Mouse (Mus musculus) Patski (cell line): ENCODE measurements around the gene Vamp5. TPM values are rescaled to one million over a fixed set of nuclear protein-coding genes. Genes with fewer than 3 reads are reported as not detected.
A peak's percentile ranks its signal among the peaks of the same experiment; 100 is the strongest.

Source experiments
- ATAC-seq: fragments of 100-300 bp; one replicate; pipeline ENCODE4 v1.8.0; 2021
- CTCF ChIA-PET: fragments of 350-600 bp; sonication (Branson Sonifier 250); formaldehyde crosslinking; loops from one replicate; lab custom pipeline; 2022; ENCODE audit warnings: inconsistent platforms; lab: Charles Lee
- POLR2A ChIA-PET: fragments of 350-600 bp; sonication (Branson Sonifier 250); formaldehyde crosslinking; loops from one replicate; lab custom pipeline; 2022; ENCODE audit warnings: antibody characterized with exemption, inconsistent platforms; lab: Charles Lee
- DNase-seq: peaks from one replicate; pipeline ENCODE4 v3.0.0-alpha.2; 2011; ENCODE audit warnings: low read depth, low spot score
- H3K27me3 ChIP-seq: fragments of 371-371 bp; one replicate; pipeline ENCODE4 v1.5.1; 2021
- CTCF ChIP-seq: fragments of 100-300 bp; IDR thresholded peaks from one replicate; pipeline ENCODE4 v1.5.1; 2021
- in situ Hi-C: fragments of 300-500 bp; cut with MboI; formaldehyde crosslinking; loops from 3 replicates; pipeline ENCODE4 v1.11.1; 2018; ENCODE audit warnings: low pct_unique_long_range_greater_than_20kb, mixed read lengths
- polyA plus RNA-seq: library from polyadenylated mRNA; unstranded; gene quantifications from one replicate; pipeline ENCODE4 v1.2.3, GENCODE M21; 2021

Vamp5 gene
- polyA plus RNA-seq, 1 experiment from 2014 or later: 33.2 TPM

DNA sequence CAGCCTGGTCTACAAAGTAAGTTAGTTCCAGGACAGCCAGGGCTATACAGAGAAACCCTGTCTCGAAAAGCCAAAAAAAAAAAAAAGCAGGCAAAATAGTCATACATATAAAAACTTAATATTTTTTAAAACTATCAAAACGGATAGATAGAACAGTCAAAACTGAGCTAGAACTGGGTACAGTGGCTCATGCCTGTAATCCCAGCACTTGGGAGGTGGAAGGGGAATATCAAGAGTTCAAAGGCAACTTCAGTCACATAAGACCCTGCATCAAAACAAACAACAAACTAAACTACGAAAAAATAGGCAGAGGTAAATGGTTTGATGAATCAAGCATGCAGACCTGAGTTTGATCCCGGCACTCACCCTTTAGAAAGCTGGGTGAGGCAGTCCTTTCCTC lies 50.1 kb downstream of the Vamp5 start:
- no peaks in the 10 kb centered on the region for H3K27me3 ChIP-seq
- in situ Hi-C loops: no loop called here
- CTCF ChIA-PET: interaction anchor here (1.1 kb wide), 1 partner anchor 43 kb away, joined by 3 read pairs; no protein-coding TSS in a partner anchor
- ATAC-seq (no peak), DNase-seq (no peak)
- POLR2A ChIA-PET: no interaction called here
- TF ChIP-seq CTCF: no peak

DNA sequence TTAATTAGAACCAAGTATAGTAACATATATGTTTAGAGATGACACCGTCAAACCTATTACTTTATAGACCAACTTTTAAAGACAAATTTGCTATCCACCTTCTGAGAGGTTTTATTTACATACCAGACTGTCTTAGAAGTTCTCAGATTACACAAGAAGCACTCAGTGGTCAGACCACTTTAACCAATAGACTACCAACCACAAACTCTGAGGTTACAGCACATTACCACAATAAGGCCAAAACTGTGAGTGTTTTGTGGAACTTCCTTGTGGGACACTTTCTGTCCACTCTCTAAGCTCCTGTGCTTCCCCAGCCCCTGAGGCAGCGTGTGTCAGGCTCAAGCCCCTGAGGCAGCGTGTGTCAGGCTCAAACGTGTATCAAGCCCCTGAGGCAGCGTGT lies 51.2 kb downstream of the Vamp5 start:
- in situ Hi-C loops: no loop called here
- H3K27me3 ChIP-seq: no peaks in the 10 kb centered on the region
- DNase-seq: no peak
- no peak for ATAC-seq
- ChIA-PET CTCF (interaction anchor here (1.4 kb wide), 1 partner anchor 17 kb away, joined by 3 read pairs; no protein-coding TSS in a partner anchor), POLR2A (no interaction called here)
- TF ChIP-seq CTCF: no peak

DNA sequence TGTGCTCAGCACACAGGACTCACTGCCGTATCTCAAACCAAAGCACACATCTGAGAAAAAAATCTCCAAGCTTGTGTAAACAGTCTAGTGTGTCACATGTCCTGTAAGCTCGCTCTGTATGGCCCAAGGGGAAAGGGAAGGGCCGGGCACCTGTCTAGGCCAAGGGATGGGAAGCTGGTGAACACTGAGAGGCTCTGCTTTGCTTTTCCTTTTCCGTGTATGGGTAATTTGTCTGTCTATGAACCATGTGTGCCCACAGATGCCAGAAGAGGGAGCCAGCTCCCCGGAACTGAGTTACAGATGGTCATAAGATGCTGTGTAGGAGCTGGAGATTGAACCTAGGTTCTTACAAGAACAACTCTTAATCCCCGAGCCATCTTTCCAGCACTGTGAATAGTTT lies 54.0 kb downstream of the Vamp5 start:
- ATAC-seq (no peak), DNase-seq (no peak)
- TF ChIP-seq CTCF: peak; percentile 47
- ChIA-PET POLR2A (interaction anchor here (0.7 kb wide), 1 partner anchor 64 kb away, joined by 3 read pairs; the partner anchor contains the start of gene Vamp8), CTCF (interaction anchor here (1.4 to 2.3 kb wide), 3 partner anchors 10 to 27 kb away, joined by 5 to 11 read pairs (median 6); partner anchors contain the start of gene Usp39)
- H3K27me3 ChIP-seq: no peaks in the 10 kb centered on the region
- in situ Hi-C loops: no loop called here

DNA sequence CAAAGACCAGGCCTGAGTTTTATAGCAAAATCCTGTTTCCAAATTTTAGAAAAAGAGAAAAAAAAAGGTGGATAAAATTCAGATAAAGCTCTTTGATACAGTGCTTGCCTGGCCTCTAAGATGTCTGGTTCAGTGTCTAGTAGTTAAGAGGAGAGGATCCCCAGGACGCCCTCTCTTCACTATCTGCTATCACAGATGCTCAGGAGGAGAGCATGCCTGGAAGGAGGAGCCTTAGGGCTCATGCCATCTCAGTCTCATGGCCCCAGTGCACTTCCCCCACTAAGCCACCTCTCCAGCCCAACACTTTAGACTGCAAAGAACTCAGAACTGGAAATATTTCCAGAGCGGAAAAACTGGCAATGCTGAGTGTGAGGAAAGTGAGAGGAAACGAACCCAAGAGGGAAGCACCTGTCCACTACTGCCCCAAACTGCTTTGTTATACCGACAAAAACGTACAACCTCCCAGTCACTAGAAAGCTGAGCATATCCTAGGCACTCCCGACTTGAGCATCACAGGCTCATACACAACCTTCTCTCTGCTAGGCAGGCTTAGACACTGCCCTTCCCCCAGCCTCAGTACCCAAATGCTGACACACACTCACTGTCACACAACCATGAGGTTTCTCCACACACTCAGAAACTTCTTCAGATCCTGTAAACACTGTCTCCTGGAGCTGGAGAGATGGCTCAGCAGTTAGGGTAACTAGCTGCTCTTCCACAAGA lies 56.3 kb downstream of the Vamp5 start:
- in situ Hi-C loops: loop anchor here (5.0 kb wide), 1 partner anchor 42 kb away; no protein-coding TSS in a partner anchor

DNA sequence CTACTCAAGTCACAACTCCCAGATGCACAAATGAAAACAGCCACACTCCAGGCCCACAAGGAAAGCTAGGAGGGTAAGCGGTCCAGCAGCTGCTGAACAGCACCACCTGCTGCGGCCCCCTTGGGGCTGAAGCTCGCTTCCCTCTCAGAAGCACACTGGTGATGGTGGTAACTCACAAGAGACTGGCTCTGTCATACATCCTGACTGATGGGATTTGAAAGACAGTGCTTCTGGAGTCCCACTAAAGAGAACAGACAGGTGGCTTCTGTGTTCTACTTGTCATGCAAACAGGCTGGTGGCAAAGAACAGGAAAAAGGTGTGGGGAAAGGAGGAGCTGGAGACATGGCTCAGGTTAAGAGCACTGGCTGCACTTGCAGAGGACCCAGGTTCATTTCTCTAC lies 57.3 kb downstream of the Vamp5 start:
- in situ Hi-C loops: loop anchor here (5.0 kb wide), 1 partner anchor 41 kb away; no protein-coding TSS in a partner anchor
- CTCF ChIA-PET: interaction anchor here (0.8 to 3.5 kb wide), 2 partner anchors 10 to 85 kb away, joined by 3 to 10 read pairs; no protein-coding TSS in a partner anchor
- POLR2A ChIA-PET: no interaction called here
- no peak for TF ChIP-seq CTCF
- ATAC-seq (no peak), DNase-seq (no peak)
- H3K27me3 ChIP-seq: no peaks in the 10 kb centered on the region

More for the DNA sequence above, 56.3 kb downstream of the Vamp5 start:
- ATAC-seq: no peak
- no peak for TF ChIP-seq CTCF
- DNase-seq: no peak
- POLR2A ChIA-PET: interaction anchor here (0.6 to 1.0 kb wide), 2 partner anchors 21 to 46 kb away, joined by 3 to 4 read pairs; no protein-coding TSS in a partner anchor
- CTCF ChIA-PET: interaction anchor here (0.8 to 2.3 kb wide), 2 partner anchors 8 to 84 kb away, joined by 3 to 11 read pairs; no protein-coding TSS in a partner anchor
- no peaks in the 10 kb centered on the region for H3K27me3 ChIP-seq

DNA sequence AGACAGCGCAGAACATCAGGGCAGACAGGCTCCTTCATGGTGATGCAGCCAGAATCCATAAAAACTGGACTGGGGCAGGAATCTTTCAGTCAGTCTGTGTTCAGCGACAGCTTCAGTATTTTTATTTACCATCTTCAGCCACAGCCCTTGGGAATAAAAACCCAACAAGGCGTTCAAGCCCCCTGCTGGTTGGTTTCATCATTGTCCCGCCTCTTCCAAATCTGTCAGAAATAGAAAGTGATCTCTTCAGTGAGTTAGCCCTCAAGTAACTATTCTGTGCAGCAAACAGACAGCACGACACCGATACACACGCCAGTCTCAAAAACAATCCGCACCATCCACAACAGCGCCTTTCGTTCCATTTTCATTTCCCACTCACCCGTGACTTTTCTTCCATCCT lies 61.2 kb downstream of the Vamp5 start:
- in situ Hi-C loops: no loop called here
- TF ChIP-seq CTCF: peak; percentile 71
- POLR2A ChIA-PET: interaction anchor here (0.8 kb wide), 1 partner anchor 175 kb away, joined by 4 read pairs; no protein-coding TSS in a partner anchor
- ATAC-seq (no peak), DNase-seq (no peak)
- H3K27me3 ChIP-seq: no peaks in the 10 kb centered on the region
- CTCF ChIA-PET: interaction anchor here (1.0 to 1.7 kb wide), 4 partner anchors 11 to 38 kb away, joined by 3 to 7 read pairs (median 4); no protein-coding TSS in a partner anchor

Other genes starting within 250 kb of the Vamp5 start
- gene Atoh8, start 144.9 kb downstream of the Vamp5 start, polyA plus RNA-seq: 5.7 TPM
- gene Sftpb, start 75.9 kb downstream of the Vamp5 start, polyA plus RNA-seq: 0.05 TPM
- 64.7 TPM for gene Usp39, start 35.3 kb downstream of the Vamp5 start, polyA plus RNA-seq
- gene 0610030E20Rik, start 33.2 kb downstream of the Vamp5 start, polyA plus RNA-seq: 13.8 TPM
- 39.8 TPM for gene Tmem150a, start 25.0 kb downstream of the Vamp5 start, polyA plus RNA-seq
- gene Rnf181, start 13.5 kb downstream of the Vamp5 start, polyA plus RNA-seq: 98.4 TPM
- 189 TPM for gene Vamp8, start 10.2 kb upstream of the Vamp5 start, polyA plus RNA-seq
- 36.3 TPM for gene Ggcx, start 33.8 kb upstream of the Vamp5 start, polyA plus RNA-seq
- 181 TPM for gene Mat2a, start 59.1 kb upstream of the Vamp5 start, polyA plus RNA-seq
- 0.26 TPM for gene Sh2d6, start 141.2 kb upstream of the Vamp5 start, polyA plus RNA-seq
- 230 TPM for gene Capg, start 163.9 kb upstream of the Vamp5 start, polyA plus RNA-seq
- gene Elmod3, start 217.9 kb upstream of the Vamp5 start, polyA plus RNA-seq: 22.4 TPM
- 86.5 TPM for gene Retsat, start 218.0 kb upstream of the Vamp5 start, polyA plus RNA-seq
- 119 TPM for gene Tgoln1, start 236.5 kb upstream of the Vamp5 start, polyA plus RNA-seq